Mouse (Mus musculus): ENCODE results near the gene Kat7. TPM values are rescaled to one million over a fixed set of nuclear protein-coding genes. Genes with fewer than 3 reads are reported as not detected.
A peak's percentile ranks its signal among the peaks of the same experiment; 100 is the strongest.

The Kat7 gene
- total RNA-seq, 2 experiments from 2014 or later, result 72.0 to 74.0 TPM

DNA sequence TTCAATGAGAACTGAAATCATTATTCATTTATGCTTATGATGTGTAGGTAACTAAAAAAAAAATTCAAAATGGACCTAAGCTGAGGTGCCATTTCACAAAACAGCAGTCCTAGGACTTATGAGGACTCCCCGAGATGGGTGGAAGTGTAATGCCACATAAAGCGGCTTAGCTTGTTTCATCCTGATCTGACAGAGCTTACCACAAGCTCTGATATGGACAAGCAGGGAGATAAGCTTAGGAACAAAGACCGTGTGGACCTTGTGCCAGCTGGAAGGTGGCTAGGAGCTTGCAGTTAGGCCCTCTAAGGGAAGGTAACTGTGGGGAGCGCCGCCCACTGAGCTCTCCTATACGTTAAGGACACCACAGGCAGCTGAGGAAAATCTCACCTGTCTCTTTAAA is 34.0 kb downstream of the Kat7 start:
- no peak for DNase-seq

DNA sequence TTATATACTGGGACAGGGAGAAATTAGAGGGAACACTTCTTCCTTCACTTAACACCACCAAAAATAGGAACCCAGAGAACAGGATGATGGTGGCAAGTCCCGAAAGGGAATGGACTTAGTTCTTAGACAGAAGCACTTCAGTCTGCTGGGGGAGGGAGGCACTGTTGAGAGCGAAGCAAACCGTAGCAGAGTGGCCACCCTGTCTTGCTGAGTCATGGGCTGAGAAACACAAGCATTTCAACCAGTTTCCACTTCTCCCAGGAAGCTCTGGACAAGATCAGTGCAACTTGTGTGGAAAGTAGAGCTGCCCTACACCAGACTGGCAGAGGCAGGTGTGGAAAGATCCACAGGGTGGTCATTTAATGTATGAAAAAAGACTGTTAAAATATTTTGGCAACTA is 35.4 kb downstream of the Kat7 start:
- DNase-seq, result no peak

DNA sequence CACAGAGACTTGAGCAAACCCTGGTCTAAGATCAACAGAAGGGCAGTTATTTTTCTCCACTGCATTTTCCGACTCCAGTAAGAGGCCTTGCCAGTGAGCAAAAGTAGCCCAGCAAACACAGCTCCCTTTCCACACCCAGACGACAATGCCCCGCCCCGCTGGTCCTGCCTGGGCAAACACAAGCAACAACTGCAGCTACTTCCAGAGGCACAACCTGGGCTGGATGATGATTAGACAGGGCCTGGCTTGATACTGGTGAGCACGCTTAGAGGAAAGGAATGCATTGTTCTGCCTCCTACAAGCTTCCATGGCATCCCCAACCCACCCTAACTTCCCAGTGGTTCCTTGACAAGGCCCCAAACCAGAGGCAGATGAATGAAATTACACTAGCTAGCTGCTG is 36.4 kb downstream of the Kat7 start:
- no peak for DNase-seq

DNA sequence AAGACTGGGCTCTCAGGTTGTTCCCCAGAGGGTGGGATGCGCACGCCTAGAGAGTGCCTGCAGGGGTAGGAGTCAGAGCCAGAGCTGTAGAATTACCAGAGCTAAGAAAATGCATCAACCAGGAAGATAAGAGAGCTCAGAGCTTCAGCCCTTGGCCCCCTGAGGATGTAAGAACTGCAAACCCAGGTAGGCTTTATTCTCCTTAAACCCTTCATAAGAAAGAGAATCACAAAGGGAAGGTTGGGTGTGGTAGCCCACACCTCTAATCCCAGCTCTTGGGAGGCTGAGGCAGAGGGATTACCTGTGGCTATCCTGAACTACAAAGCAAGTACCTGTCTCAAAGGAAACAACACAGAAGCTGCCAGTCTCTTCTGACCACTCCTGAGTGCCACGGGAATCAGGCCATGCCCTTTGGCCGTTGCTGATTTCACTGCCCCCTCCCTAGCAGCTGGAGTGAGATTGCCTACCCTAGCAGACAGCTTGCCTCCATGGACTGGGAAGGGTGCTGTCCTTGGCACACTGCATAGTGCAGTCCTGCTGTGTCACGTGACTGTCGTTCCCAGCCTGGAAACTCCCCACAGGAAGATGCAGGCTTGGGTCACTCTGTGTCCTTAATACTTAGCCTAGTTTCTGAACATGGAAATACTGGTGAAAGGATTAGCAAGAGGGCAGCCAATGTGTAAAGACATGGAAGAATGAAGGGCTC is 43.4 kb downstream of the Kat7 start:
- DNase-seq, result no peak

DNA sequence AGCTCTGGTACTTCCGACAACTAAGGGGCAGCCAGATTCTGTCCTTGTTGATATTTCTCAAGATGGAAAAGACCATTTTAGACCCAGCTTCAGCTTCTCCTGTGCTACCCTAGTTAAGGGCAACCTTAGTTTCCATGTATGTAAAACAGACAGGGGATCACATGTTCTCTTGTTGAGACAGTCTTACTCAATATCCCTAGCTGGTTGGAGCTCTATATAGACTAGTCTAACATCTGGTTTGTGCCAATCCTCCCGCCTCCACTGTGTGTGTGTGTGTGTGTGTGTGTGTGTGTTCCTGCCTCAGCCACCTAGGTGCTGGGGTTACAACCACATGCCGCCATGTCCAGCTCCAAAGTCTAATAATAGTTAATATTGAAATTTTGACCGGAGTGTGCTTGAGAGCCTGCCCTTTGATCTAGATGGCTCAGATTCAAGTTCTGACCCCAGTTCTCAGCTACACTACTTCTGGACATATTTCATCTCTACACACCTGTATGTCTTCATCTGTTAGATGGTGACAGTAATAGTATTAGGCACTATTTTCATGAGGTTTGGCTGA is 45.5 kb downstream of the Kat7 start:
- no peak for DNase-seq

DNA sequence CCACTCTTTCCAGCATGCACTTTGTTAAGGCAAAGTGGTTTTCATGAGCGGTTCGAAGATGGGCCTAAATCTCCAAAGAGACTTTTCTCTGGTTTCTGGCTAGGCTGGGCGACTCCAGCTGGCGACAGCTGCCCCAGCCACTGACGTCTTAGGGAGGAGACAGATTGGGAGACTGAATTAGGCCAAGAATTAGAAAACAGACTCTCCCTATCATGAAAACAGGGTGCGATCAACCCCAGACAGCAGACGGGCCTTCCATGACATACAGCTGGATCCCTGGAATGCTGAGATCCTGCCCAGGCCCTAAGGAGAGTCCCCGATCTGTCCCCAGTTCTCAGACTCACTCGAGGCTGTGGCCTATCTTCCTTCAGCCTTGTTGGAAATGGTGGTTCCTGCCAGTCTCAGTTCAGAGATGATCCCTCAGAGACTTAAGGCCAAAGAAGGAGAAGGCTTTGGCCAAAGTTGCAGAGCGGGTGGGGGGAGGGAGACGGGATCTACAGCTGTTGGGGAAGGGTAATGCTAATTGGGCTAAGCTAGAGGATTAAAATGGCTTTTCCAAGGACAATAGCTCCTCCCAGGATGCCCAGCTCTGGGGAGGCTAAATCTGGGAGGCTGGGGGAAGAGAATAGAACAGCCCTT is 46.1 kb downstream of the Kat7 start:
- DNase-seq, result no peak

DNA sequence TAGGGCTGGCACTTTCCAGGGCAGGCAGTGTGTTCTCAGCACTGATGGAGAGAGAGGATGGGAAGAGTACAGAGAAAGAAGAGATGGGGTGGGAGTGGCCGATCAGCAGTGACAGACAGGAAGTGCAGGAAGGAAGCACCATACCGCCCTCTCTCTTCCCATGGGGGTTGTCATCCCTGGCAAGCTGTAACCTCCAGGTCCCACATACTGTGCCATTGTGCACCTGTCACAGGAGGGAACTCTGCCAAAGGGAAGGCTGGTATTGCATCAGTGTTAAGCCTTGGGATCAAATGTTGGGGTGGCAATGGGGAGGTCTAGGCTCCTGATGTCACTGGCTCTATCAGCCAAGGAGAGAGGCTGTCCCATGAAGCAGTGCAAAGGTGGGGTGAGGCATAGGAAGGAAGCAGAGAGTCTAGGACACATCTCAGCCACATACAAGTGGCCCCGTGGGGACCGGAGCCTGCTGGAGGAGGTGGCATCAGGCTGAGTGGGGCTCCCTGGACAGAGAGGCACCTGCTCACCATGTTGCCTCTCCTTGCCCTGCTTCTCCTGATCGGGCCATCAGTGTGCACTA is 48.8 kb downstream of the Kat7 start, which contains the start of gene Tac4:
Gene Tac4 (plus strand): TSS at position 352 of the 574 bp plus-strand sequence.
- no peak for DNase-seq

DNA sequence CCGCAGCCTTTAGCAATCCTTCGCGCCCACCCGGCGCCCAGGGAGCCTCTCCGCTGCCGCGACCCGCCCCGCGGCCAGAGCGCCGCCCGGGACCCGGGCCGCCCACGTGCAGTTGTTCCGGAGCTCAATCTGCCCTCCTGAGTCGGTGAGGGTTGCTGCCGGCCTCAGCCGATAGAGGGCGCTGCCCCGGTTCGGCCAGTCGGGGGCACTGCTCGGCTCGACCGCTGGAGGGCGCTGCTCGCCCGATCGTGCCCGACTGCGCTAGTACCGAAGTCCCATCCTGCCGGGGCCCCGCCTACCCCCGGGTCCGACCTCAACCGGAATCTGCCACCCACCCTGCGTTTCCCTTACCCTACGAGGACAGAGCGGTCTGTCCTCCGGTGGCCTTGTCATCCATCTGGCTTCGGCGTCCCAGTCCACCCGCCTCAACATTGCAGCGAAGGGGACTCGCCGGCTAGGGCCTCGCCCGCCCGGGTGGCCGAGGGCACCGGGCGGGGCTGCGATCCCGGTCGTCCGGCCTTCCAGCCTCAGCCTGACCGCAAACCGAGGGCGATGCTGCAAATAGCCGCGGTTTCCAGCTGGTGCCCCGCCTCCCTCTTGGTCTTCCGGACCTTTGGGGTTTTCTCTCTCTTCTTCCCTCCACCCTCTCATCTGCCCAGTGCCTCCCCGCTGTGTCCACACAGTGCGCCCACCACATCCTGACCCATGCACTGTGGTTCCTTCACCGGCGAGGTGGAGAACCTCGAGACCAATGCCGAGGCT is 50.8 kb downstream of the Kat7 start:
- DNase-seq, result peak; percentile 85 to 88

DNA sequence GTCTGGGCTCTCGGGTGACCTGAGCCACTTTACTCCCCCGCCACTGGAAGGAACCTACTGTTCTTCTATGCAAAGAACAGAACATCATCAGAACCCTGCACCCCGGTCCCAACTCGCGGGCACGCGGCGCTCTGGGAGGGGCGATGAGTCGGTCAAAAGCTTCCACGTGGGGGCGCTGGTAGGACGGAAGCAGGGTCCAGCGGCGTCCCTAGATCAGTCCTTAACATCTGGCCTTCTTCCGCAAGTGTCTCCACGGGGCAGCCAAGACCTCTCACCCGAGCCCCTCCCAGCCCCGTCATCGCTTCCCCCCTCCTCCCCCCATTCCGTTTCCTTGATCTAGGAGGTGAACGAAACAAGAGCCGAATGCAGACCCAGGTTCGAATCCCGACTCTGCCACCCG is 51.6 kb downstream of the Kat7 start:
- peak; percentile 54 to 61 for DNase-seq

DNA sequence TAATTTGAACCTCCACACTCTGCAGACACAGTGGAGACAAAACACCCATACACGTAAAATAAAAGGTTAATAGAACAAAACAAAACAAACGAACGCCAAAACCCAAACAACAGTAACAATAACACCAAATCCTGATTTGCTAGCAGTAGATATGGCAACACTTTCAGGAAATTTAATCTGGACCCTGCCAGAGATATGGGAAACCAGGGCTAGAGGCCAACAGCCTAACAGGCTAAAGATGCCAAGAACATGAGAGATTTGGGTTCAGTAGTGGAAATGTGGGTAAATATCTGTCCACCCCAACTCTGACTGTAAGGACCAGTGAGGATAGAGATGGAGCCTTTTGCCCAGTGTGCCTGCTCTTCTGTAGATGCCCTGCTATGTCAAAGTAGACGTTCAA is 52.1 kb downstream of the Kat7 start:
- no peak for DNase-seq

DNA sequence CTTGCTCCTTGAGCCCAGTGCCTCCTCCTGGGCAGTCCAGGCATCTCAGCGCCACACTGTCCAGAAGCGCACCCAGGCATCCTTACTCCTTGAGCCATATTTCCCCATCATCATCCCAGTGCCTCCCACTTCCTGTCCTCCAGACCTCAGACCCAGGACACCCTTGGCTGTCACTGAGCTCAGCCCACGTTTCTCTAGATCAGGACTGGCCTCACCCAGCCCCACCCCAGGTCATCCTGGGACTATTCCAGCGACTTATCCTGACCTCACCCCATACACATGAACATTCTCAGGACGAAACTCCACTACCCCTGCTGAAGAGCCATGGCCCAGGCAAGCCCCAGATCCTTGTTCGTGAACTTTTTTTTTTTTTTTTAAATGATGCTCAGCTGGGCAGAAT is 54.3 kb downstream of the Kat7 start:
- no peak for DNase-seq

DNA sequence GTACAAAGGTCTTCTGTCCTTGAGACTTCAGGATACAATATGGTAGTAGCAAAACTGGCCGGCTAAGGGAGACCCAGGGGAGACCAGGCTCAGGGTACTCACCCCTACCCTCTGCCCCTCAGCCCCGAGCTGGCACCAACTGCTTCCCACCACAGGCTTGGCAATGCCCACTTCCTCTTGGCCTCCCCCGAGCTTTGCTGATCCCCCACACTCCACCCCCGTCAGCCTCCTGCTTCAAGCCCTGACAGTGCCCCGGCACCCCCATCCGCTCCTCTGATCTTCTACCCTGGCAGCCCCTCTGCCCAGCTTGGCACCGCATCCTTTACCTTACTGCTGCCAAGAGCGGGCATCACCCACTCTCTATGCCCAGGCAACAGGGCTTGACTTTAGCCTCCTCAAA is 55.9 kb downstream of the Kat7 start:
- DNase-seq, result no peak

DNA sequence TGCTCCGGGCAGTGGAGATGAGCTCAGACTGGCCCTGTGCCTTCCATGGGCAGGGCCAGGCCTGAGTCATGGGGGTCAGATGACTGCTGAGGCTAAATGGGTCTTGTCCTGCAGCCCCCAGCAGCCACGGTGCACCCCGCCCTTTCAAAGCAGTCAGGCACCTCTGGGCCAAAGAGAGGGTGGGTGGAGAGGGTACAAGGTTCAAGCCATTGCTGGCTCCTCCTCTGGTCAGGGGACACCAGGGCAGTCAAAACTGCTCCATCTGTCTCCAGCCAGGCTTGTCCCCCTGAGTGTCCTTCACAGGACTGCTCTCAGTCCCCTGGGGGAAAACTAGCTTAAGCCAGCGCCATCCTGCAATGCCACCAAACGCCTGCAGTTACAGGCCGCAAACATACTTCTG is 57.9 kb downstream of the Kat7 start:
- no peak for DNase-seq

DNA sequence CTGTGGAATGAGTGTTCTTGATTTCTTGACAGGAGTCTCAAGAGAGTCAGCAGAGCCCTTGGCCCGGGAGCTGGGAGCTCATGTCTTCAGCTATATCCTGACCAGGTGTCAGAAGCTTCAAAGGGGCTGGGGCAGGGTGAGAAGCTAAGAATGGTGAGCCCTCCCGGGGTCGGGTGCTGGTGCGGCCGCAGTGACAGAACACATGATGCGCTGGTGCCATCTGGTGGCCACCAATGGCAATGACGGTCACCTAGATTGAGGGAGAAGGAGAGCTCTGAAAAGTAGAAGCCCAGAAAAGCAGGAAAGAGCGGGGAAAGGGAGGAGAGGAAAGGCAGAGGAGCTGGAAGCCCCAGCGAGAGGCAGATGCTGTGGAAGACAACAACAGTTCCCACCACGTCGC is 58.8 kb downstream of the Kat7 start:
- peak; percentile 69 to 70 for DNase-seq

DNA sequence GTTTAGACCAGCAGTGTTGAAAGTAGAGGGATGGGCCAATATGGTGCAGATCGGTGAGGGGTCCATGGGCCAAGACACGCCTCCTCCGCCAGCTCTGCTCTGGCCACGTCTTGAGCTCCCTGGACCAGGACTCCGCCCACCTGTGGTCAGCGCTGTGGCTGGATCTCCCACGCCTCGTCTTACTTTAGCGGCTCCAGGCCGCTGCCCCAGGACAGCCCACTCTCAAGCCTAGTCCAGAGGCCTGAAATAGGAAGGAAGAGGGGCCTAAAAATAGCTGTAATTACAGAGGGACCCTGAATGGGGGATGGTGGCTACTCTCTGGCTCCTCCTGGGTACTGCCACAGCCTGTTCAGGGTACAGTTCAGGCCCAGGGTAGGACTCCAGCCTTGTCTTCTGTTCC is 59.9 kb downstream of the Kat7 start:
- no peak for DNase-seq

DNA sequence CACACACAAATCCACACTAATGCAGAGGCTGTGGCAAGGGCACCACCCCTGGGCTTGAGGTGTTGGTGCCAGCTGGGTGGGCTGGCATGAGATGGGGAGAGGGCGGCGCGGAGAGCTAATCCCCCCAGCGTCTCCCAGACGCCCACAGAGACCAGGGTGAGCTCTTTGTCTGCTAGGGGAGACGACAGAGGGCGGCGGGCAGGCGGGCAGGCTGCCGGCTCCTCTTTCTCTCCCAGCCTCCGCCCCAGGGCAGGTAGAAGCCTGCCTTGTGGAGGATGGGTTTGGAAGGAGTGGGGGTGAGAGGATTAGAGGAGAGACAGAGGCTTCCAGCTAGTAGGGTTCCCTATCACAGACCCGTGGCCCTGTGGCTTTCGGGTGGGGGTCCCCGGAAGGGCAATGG is 63.0 kb downstream of the Kat7 start:
- no peak for DNase-seq

DNA sequence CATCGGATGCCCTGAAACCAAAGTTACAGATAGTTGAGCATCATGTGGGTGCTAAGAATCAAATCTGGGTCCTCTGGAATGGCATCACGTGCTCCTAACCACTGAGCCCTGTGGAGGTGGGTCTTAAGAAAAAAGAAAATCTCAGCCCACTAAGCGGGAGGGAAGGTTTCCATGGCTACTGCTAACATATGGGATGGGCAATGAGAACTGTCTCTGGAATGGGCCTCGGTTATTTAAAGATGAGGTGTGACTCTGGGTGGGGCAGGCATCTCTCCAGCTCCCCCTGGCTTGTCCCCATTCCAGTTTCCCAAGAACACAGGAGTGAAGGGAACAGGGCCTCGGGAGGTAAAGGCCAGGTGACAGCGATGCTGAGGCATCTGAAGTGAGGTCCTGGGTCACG is 64.6 kb downstream of the Kat7 start:
- DNase-seq, result no peak

DNA sequence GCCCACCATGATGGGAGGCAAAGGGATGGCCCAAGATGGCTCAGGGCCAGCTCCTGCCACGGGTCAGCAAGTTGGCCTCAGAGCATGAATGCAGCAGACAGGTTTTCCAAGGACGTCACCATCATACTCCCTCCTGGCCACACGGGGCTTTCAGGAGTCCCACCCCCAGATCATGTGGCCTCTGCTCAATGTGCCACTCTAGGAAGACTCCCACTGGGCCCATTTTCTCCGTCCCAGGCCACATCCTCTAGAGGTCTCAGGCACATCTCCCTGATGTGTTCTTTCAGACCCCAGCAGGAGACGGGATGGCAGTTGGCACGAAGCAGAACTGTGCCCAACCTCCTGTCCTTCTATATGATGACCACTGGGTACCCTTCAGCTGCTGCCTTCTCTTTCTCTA is 67.4 kb downstream of the Kat7 start:
- no peak for DNase-seq

DNA sequence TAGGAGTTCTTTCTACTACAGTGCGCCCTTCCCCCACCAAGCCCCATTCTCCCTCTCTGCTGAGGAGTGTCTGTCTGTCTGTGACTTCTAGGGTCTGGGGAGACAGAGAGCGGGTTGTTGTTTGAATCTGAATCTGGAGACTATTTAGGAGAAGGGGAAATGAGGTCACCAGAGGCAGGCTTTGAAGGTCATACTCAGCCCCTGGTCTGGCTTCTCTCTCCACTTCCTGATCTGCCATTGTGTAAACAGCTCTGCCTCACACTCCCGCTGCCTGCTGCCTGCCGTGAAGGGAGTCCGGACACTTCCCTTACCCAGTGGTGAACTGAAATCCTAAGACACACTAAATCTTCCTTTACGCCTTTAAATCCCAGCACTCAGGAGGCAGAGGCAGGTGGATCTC is 71.6 kb downstream of the Kat7 start:
- DNase-seq, result no peak

DNA sequence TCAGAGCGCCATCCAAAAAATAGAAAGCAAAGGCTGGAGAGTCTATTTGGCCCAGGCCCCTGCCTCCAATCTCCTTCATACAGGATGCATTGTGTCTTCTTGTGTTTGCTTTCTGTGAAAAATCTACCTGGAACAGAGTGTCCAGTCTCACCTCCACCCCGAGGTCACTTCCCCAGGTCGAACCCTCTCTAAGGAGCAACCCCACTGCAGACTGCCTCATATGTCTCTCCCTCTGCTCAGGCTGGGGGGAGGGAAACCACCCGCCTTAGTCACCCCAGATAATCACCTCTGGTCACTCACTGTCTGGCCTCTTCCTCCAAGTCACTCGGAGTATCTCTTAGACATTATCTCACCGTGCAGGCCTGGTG is 77.7 kb downstream of the Kat7 start:
- no peak for DNase-seq

DNA sequence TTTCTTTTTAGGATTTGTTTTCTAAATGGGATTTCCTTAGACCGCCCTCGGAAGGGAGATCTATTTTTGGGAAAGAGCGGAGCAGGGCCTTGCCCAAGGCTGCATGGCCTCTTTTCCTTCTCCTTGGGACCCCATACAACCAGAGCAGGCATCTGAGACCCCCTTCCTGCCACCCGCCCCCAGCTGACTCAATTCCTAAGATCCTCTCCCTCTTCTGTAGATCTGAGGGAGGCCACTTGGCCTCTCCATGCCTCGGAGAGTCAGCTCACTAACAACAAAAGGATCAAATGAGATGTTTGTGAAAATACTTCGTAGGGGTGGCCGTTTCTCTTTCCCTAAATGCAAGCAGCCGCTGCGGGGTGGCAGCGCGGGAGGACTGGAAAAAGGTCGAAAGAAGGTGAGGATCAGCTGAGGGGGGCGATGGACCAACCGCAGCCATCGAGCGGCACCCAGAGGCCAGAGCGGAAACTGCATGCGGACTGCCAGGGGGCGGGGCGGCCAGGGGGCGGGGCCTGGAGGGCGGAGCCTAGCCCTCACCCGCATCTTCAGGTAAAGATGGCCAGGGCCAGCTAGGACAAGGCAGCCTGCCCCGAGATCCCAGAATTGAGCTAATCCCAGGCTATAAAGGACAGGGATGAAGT is 78.2 kb downstream of the Kat7 start:
- DNase-seq, result peak; percentile 48 to 58

DNA sequence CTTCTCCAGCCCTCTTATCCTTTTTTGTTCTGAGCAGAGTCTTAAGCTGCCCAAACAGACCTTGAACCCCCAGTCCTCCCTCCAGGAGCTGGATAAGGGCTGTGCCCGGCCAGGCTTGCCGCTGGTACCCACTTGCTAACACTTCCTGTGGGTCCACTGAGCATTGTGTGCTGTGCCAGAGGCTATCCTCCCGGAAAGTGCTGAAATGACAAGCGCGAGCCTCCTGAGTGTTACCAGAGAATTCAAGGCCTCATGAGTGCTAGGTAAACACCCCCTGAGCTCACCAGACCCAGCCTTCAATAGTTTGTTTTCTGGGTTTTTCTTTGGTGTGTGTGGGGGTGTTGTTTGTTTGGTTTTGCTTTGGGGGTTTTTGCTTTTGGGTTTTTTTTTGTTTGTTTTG is 82.6 kb downstream of the Kat7 start:
- no peak for DNase-seq

DNA sequence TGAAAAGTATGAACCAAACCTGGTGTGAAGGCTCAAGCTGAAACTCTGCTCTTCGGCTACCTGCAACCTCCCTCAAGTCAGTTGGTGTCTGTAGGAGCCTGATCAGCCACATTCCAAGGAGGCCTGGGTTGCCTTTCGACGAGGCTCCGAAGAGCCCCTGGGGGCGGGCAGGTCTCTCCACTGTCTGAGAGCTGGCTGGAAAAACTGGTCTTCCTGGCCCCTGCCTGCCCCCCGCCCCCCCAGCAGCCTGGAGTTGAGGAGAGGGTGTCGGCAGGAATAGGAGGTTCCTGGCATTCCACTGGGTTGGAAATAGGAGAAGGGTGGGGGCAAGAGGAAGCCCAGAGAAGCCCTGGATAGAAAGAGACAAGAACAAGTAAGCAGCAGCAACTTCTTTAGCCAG is 84.6 kb downstream of the Kat7 start:
- DNase-seq, result no peak
